Mouse (Mus musculus): ENCODE data around the gene Sco2.

GRCm38 (mm10) chr15:89343325-89343724 is 30.3 kb downstream of the Sco2 start:
- TF ChIP-seq CTCF (IDR thresholded peaks at IDR 0.05; ENCODE audit: extremely low read depth, insufficient read depth, low read length) (no peak), POLR2A (IDR thresholded peaks at IDR 0.05; ENCODE audit: extremely low read depth, insufficient read depth, low read length) (no peak)

All from cortical plate, adult 2 months (tissue).